Mouse (Mus musculus): ENCODE results near the gene Ces1e.

- TF ChIP-seq POLR2A (IDR thresholded peaks at IDR 0.05; ENCODE audit: insufficient read depth, low read length) (no peak), CTCF (IDR thresholded peaks at IDR 0.05; ENCODE audit: low read depth, low read length) (no peak), EP300 (IDR thresholded peaks at IDR 0.05; ENCODE audit: insufficient read depth, low read depth, low read length) (no peak)
Measured at GRCm38 (mm10) chr8:93217867-93218266, 11.6 kb downstream of the Ces1e start.
